Mouse (Mus musculus) gastrocnemius, postnatal 14 days (tissue): ENCODE data around the gene Tnik. TPM values are rescaled to one million over a fixed set of nuclear protein-coding genes. Genes with fewer than 3 reads are reported as not detected.

Source experiments
- DNase-seq: peaks from one replicate; pipeline ENCODE4 v3.0.0; 2021; ENCODE audit warnings: mixed read lengths
- intact Hi-C: fragments of 180-260 bp; cut with DNase I; formaldehyde crosslinking; loops from one replicate; pipeline ENCODE4 v1.15.1; 2025; ENCODE audit warnings: low total_unique reads
- microRNA-seq, 2 experiments: library from miRNA; unstranded; fragments of <30 nt; microRNA quantifications; one replicate each; pipeline ENCODE4 v1.2.0; 2021
- total RNA-seq, 2 experiments: library from RNA; stranded (reverse); gene quantifications; 2 replicates each; pipeline ENCODE4 v1.2.3; 2021

Tnik gene
- total RNA-seq, 2 experiments from 2014 or later = 52.7 to 55.8 TPM

GRCm38 (mm10) chr3:28721838-28722237, 458.8 kb downstream of the Tnik start:
- DNase-seq = no peak
- intact Hi-C loops = no loop called here

GRCm38 (mm10) chr3:28722531-28722930, 459.5 kb downstream of the Tnik start:
- intact Hi-C loops = no loop called here
- no peak for DNase-seq

- intact Hi-C loops = no loop called here
- DNase-seq = no peak
Observed at GRCm38 (mm10) chr3:28723534-28723933, 460.5 kb downstream of the Tnik start.

DNA sequence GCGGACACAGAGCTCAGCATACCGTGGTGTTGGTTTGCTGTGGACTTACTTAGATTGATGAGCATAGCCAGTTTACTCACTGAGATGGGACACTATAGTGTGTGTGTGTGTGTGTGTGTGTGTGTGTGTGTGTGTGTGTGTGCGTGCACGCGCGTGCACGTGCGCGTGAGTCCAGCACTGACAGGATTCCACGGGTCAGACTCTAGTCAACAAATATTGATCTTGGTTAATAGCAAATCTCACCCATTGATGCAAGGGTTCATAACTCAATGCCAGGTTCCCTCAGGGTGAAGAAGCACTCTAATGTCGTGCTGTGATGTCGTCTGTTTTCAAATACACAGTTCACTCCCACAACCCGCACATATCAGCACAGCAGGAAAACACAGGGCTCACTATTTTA, 462.2 kb downstream of the Tnik start:
- DNase-seq = no peak
- intact Hi-C loops = no loop called here

Small RNA genes lying within 50 kb of the gene (microRNA-seq; reads per million reads assigned to microRNA genes)
- 0 reads per million in 2 experiments for gene Mir466q
